Comparison of ENCODE assay signal across 28 mouse cellular contexts in genomic region chr7:24338241-24338640, GRCm38 (mm10). TPM values are rescaled to one million over a fixed set of nuclear protein-coding genes. Genes with fewer than 3 reads are reported as not detected.
DNase-seq lines count a peak whose midpoint lies in the region; ATAC-seq and TF ChIP-seq lines count a peak whose summit lies in the region.
"Had no signal": no experiment of that assay in that cellular context is flagged by ENCODE, and none has a peak within 500 bp of the region (broad histone marks: within the 10 kb centered on the region; RNA-seq: fewer than 3 reads in every experiment).

No protein-coding gene starts in this region.

- H3K9me3 ChIP-seq in forebrain, postnatal 0 days (ENCODE audit: low read length), result no peaks in the 10 kb centered on the region
- 0 out of 2 replicates have a peak, but pooled peaks cover 4% of the 10 kb centered on the region for H3K9me3 ChIP-seq in forebrain, embryonic 12.5 days
- no peaks in the 10 kb centered on the region for H3K9me3 ChIP-seq in liver, embryonic 14.5 days (ENCODE audit: control insufficient read depth, low read length)
- no peaks in the 10 kb centered on the region for H3K9me3 ChIP-seq in liver, embryonic 11.5 days (ENCODE audit: control insufficient read depth, low read length)
- H3K9me3 ChIP-seq in embryonic facial prominence, embryonic 10.5 days, result peaks cover 6% of the 10 kb centered on the region; the same call in 1 of the 2 replicates
- H3K9me3 ChIP-seq: embryonic facial prominence, embryonic 12.5 days; lung, embryonic 15.5 days had no signal

- no peak for TF ChIP-seq EP300 in liver, embryonic 14.5 days (IDR thresholded peaks at IDR 0.05; ENCODE audit: low read depth)

- WGBS in forebrain, postnatal 0 days, result 50% methylated on average over 2 of the region's 2 CpGs
- WGBS in forebrain, embryonic 12.5 days, result 52% methylated on average over 2 of the region's 2 CpGs
- 31% methylated on average over 2 of the region's 2 CpGs for WGBS in liver, embryonic 14.5 days (ENCODE audit: insufficient replicate concordance)
- 41% methylated on average over 2 of the region's 2 CpGs for WGBS in liver, embryonic 11.5 days
- 48% methylated on average over 2 of the region's 2 CpGs for WGBS in embryonic facial prominence, embryonic 10.5 days

- ATAC-seq in forebrain, postnatal 0 days, result no peak
- ATAC-seq in forebrain, embryonic 12.5 days (ENCODE audit: low FRiP score), result no peak
- no peak for ATAC-seq in liver, embryonic 14.5 days (ENCODE audit: insufficient read depth)
- ATAC-seq in liver, embryonic 11.5 days (replicated peaks; ENCODE audit: low FRiP score), result no peak
- ATAC-seq: forebrain, embryonic 16.5 days; intestine, embryonic 16.5 days had no signal

- H3K27ac ChIP-seq in forebrain, postnatal 0 days (ENCODE audit: low read depth, low read length), result no peak overlapping the region
- H3K27ac ChIP-seq in forebrain, embryonic 12.5 days, result no peak overlapping the region
- H3K27ac ChIP-seq in liver, embryonic 14.5 days, result no peak overlapping the region
- no peak overlapping the region for H3K27ac ChIP-seq in liver, embryonic 11.5 days (ENCODE audit: low read depth, low read length)
- H3K27ac ChIP-seq in embryonic facial prominence, embryonic 10.5 days (replicated peaks), result no peak overlapping the region
- H3K27ac ChIP-seq: embryonic facial prominence, embryonic 12.5 days; heart, adult 2 months; limb, embryonic 12.5 days; lung, embryonic 15.5 days had no signal

- DNase-seq in forebrain, postnatal 0 days, result no peak
- DNase-seq in liver, embryonic 14.5 days (ENCODE audit: low read depth in 3 of 3, low spot score in 3 of 3), result no peak
- no peak for DNase-seq in liver, embryonic 11.5 days (ENCODE audit: low spot score)
- DNase-seq in 3T3-L1 (ENCODE audit: low read depth, low spot score) (peak; percentile 9), R1 (ENCODE audit: low read depth, low spot score) (peak; percentile 71)
- DNase-seq in embryonic facial prominence, embryonic 10.5 days (ENCODE audit: low spot score), result no peak
- DNase-seq in embryo, embryonic 9.5 days (ENCODE audit: extremely low spot score), result no peak
- DNase-seq: adrenal gland, postnatal 10 days; cerebellum, adult 18-20 months; cerebellum, postnatal 36 days; gastrocnemius, postnatal 14 days; heart, adult 2 months; kidney, postnatal 10 days; midbrain, embryonic 14.5 days; retina, postnatal 1 day had no signal

- peak; percentile 33; the same call in 1 of the 2 replicates for TF ChIP-seq CTCF in forebrain, postnatal 0 days (IDR thresholded peaks at IDR 0.05; ENCODE audit: low read depth)
- peak; percentile 44 for TF ChIP-seq CTCF in liver, embryonic 14.5 days (IDR thresholded peaks at IDR 0.05; ENCODE audit: low read depth)

- no peak overlapping the region for H3K9ac ChIP-seq in forebrain, postnatal 0 days
- no peak overlapping the region for H3K9ac ChIP-seq in forebrain, embryonic 12.5 days
- H3K9ac ChIP-seq in liver, embryonic 14.5 days (replicated peaks), result no peak overlapping the region
- no peak overlapping the region for H3K9ac ChIP-seq in liver, embryonic 11.5 days (ENCODE audit: low read depth, low read length)
- H3K9ac ChIP-seq: embryonic facial prominence, embryonic 12.5 days; limb, embryonic 12.5 days; lung, embryonic 15.5 days had no signal

- H3K27me3 ChIP-seq in forebrain, postnatal 0 days (ENCODE audit: insufficient read depth, low read length), result peaks cover 11% of the 10 kb centered on the region
- H3K27me3 ChIP-seq in forebrain, embryonic 12.5 days, result peaks cover 16% of the 10 kb centered on the region
- H3K27me3 ChIP-seq in liver, embryonic 14.5 days (ENCODE audit: control insufficient read depth, insufficient read depth, low read length), result peaks cover 10% of the 10 kb centered on the region
- peaks cover 14% of the 10 kb centered on the region for H3K27me3 ChIP-seq in liver, embryonic 11.5 days (replicated peaks; ENCODE audit: control insufficient read depth, insufficient read depth, low read length)
- H3K27me3 ChIP-seq in embryonic facial prominence, embryonic 10.5 days (replicated peaks; ENCODE audit: low read depth, poor library complexity, severe bottlenecking), result peaks cover 17% of the 10 kb centered on the region

- H3K4me2 ChIP-seq in forebrain, postnatal 0 days (ENCODE audit: low read depth), result no peak overlapping the region
- no peak overlapping the region for H3K4me2 ChIP-seq in forebrain, embryonic 12.5 days
- no peak overlapping the region for H3K4me2 ChIP-seq in liver, embryonic 14.5 days (ENCODE audit: low read depth)
- H3K4me2 ChIP-seq in liver, embryonic 11.5 days, result no peak overlapping the region
- H3K4me2 ChIP-seq: embryonic facial prominence, embryonic 12.5 days; limb, embryonic 12.5 days; lung, embryonic 15.5 days had no signal

- H3K4me3 ChIP-seq in forebrain, postnatal 0 days (ENCODE audit: low read depth, low read length), result no peak overlapping the region
- no peak overlapping the region for H3K4me3 ChIP-seq in forebrain, embryonic 12.5 days (replicated peaks)
- no peak overlapping the region for H3K4me3 ChIP-seq in liver, embryonic 14.5 days (ENCODE audit: insufficient read depth in 1 of 2, low read depth in 2 of 2, low read length in 2 of 2)
- H3K4me3 ChIP-seq in liver, embryonic 11.5 days (ENCODE audit: low read depth, low read length), result no peak overlapping the region
- no peak overlapping the region for H3K4me3 ChIP-seq in embryonic facial prominence, embryonic 10.5 days
- H3K4me3 ChIP-seq: embryonic facial prominence, embryonic 12.5 days; heart, adult 2 months; limb, embryonic 12.5 days; lung, embryonic 15.5 days had no signal

- no peaks in the 10 kb centered on the region for H3K4me1 ChIP-seq in forebrain, postnatal 0 days (ENCODE audit: insufficient read depth)
- no peaks in the 10 kb centered on the region for H3K4me1 ChIP-seq in forebrain, embryonic 12.5 days
- H3K4me1 ChIP-seq in liver, embryonic 14.5 days (replicated peaks; ENCODE audit: control insufficient read depth in 2 of 2, insufficient read depth in 2 of 2, low read length in 1 of 2), result no peaks in the 10 kb centered on the region
- H3K4me1 ChIP-seq in liver, embryonic 11.5 days (replicated peaks; ENCODE audit: control insufficient read depth, insufficient read depth, low read length), result no peaks in the 10 kb centered on the region
- no peaks in the 10 kb centered on the region for H3K4me1 ChIP-seq in embryonic facial prominence, embryonic 10.5 days
- H3K4me1 ChIP-seq: embryonic facial prominence, embryonic 12.5 days; limb, embryonic 12.5 days; lung, embryonic 15.5 days had no signal

- H3K36me3 ChIP-seq in forebrain, postnatal 0 days (ENCODE audit: insufficient read depth), result no peaks in the 10 kb centered on the region
- H3K36me3 ChIP-seq in forebrain, embryonic 12.5 days (replicated peaks), result no peaks in the 10 kb centered on the region
- H3K36me3 ChIP-seq in liver, embryonic 14.5 days (replicated peaks; ENCODE audit: control insufficient read depth, insufficient read depth, low read depth), result no peaks in the 10 kb centered on the region
- H3K36me3 ChIP-seq in liver, embryonic 11.5 days (ENCODE audit: control insufficient read depth, insufficient read depth, low read length), result no peaks in the 10 kb centered on the region
- H3K36me3 ChIP-seq in embryonic facial prominence, embryonic 10.5 days (replicated peaks), result no peaks in the 10 kb centered on the region
- H3K36me3 ChIP-seq: embryonic facial prominence, embryonic 12.5 days; limb, embryonic 12.5 days; lung, embryonic 15.5 days had no signal

RNA-seq across cellular contexts. Expression of gene Tescl, which starts 4.5 kb away (rescaled TPM):
- not detected in 2 replicates for total RNA-seq in forebrain, postnatal 0 days (2014; rRNA removed)
- not detected in 2 replicates for polyA plus RNA-seq in forebrain, postnatal 0 days (2015; fragmentation: Nextera tagmentation; extraction: Ambion mirVana)
- polyA plus RNA-seq in forebrain, embryonic 12.5 days (2016; fragmentation: Nextera tagmentation; extraction: Ambion mirVana), result not detected in 2 replicates
- polyA plus RNA-seq in liver, embryonic 14.5 days (2012; rRNA removed), result 0.11 TPM in 1 of 2 replicates, not detected in the other
- polyA plus RNA-seq in liver, embryonic 14.5 days (2014; fragmentation: Nextera tagmentation; extraction: Ambion mirVana), result not detected in 2 replicates
- polyA plus RNA-seq in liver, embryonic 11.5 days (2014; fragmentation: Nextera tagmentation; extraction: Ambion mirVana), result 0.22 TPM in 1 of 2 replicates, not detected in the other
- polyA plus RNA-seq in embryonic facial prominence, embryonic 10.5 days (2016; fragmentation: Nextera tagmentation; extraction: Ambion mirVana), result 0.17 TPM in 1 of 2 replicates, not detected in the other
- total RNA-seq: gastrocnemius, postnatal 14 days; heart, adult 2 months; layer of hippocampus, adult 8-10 months; left cerebral cortex, adult 8-10 months; megakaryocyte progenitor cell, adult 5-6 weeks; neutrophil, adult 5-6 weeks had no signal
- polyA plus RNA-seq: forebrain, embryonic 16.5 days; hindbrain, embryonic 11.5 days; intestine, embryonic 16.5 days; lung, embryonic 15.5 days; midbrain, embryonic 14.5 days had no signal

RNA-seq across cellular contexts. Expression of gene Lypd5, which starts 10.8 kb away (rescaled TPM):
- total RNA-seq in forebrain, postnatal 0 days (2014; rRNA removed), result not detected in 2 replicates
- not detected in 2 replicates for polyA plus RNA-seq in forebrain, postnatal 0 days (2015; fragmentation: Nextera tagmentation; extraction: Ambion mirVana)
- not detected in 2 replicates for polyA plus RNA-seq in forebrain, embryonic 12.5 days (2016; fragmentation: Nextera tagmentation; extraction: Ambion mirVana)
- not detected in 2 replicates for polyA plus RNA-seq in liver, embryonic 14.5 days (2012; rRNA removed)
- not detected in 2 replicates for polyA plus RNA-seq in liver, embryonic 14.5 days (2014; fragmentation: Nextera tagmentation; extraction: Ambion mirVana)
- polyA plus RNA-seq in liver, embryonic 11.5 days (2014; fragmentation: Nextera tagmentation; extraction: Ambion mirVana), result not detected in 2 replicates
- polyA plus RNA-seq in embryonic facial prominence, embryonic 10.5 days (2016; fragmentation: Nextera tagmentation; extraction: Ambion mirVana), result not detected in 2 replicates
- total RNA-seq: adrenal gland, postnatal 10 days; ES-E14; gastrocnemius, postnatal 14 days; heart, adult 2 months; layer of hippocampus, adult 8-10 months; left cerebral cortex, adult 8-10 months; megakaryocyte progenitor cell, adult 5-6 weeks; neutrophil, adult 5-6 weeks had no signal
- polyA plus RNA-seq: embryonic facial prominence, embryonic 12.5 days; forebrain, embryonic 16.5 days; heart, adult 2 months; heart, embryonic 16.5 days; hindbrain, embryonic 11.5 days; intestine, embryonic 16.5 days; limb, embryonic 12.5 days; lung, embryonic 15.5 days; midbrain, embryonic 14.5 days had no signal

RNA-seq across cellular contexts. Expression of gene Zfp94, which starts 21.8 kb away (rescaled TPM):
- 15.8 and 16.9 TPM in 2 replicates for total RNA-seq in forebrain, postnatal 0 days (2014; rRNA removed)
- 19.3 and 21.2 TPM in 2 replicates for polyA plus RNA-seq in forebrain, postnatal 0 days (2015; fragmentation: Nextera tagmentation; extraction: Ambion mirVana)
- 17.8 and 19.0 TPM in 2 replicates for polyA plus RNA-seq in forebrain, embryonic 12.5 days (2016; fragmentation: Nextera tagmentation; extraction: Ambion mirVana)
- polyA plus RNA-seq in liver, embryonic 14.5 days (2012; rRNA removed), result 1.5 and 1.8 TPM in 2 replicates
- 1.4 TPM in 2 replicates for polyA plus RNA-seq in liver, embryonic 14.5 days (2014; fragmentation: Nextera tagmentation; extraction: Ambion mirVana)
- polyA plus RNA-seq in liver, embryonic 11.5 days (2014; fragmentation: Nextera tagmentation; extraction: Ambion mirVana), result 5.6 and 5.8 TPM in 2 replicates
- polyA plus RNA-seq in embryonic facial prominence, embryonic 10.5 days (2016; fragmentation: Nextera tagmentation; extraction: Ambion mirVana), result 13.8 and 13.9 TPM in 2 replicates

RNA-seq across cellular contexts. Expression of gene Kcnn4, which starts 31.8 kb away (rescaled TPM):
- 1.2 and 1.5 TPM in 2 replicates for total RNA-seq in forebrain, postnatal 0 days (2014; rRNA removed)
- 0.88 and 1.1 TPM in 2 replicates for polyA plus RNA-seq in forebrain, postnatal 0 days (2015; fragmentation: Nextera tagmentation; extraction: Ambion mirVana)
- 1.1 and 1.4 TPM in 2 replicates for polyA plus RNA-seq in forebrain, embryonic 12.5 days (2016; fragmentation: Nextera tagmentation; extraction: Ambion mirVana)
- 112 and 113 TPM in 2 replicates for polyA plus RNA-seq in liver, embryonic 14.5 days (2012; rRNA removed)
- polyA plus RNA-seq in liver, embryonic 14.5 days (2014; fragmentation: Nextera tagmentation; extraction: Ambion mirVana), result 90.2 and 112 TPM in 2 replicates
- 119 and 123 TPM in 2 replicates for polyA plus RNA-seq in liver, embryonic 11.5 days (2014; fragmentation: Nextera tagmentation; extraction: Ambion mirVana)
- 3.0 and 3.5 TPM in 2 replicates for polyA plus RNA-seq in embryonic facial prominence, embryonic 10.5 days (2016; fragmentation: Nextera tagmentation; extraction: Ambion mirVana)

RNA-seq across cellular contexts. Expression of gene Zfp61, which starts 37.2 kb away (rescaled TPM):
- total RNA-seq in forebrain, postnatal 0 days (2014; rRNA removed), result 32.9 and 34.8 TPM in 2 replicates
- polyA plus RNA-seq in forebrain, postnatal 0 days (2015; fragmentation: Nextera tagmentation; extraction: Ambion mirVana), result 24.5 and 30.8 TPM in 2 replicates
- 44.5 and 44.8 TPM in 2 replicates for polyA plus RNA-seq in forebrain, embryonic 12.5 days (2016; fragmentation: Nextera tagmentation; extraction: Ambion mirVana)
- polyA plus RNA-seq in liver, embryonic 14.5 days (2012; rRNA removed), result 2.3 and 2.6 TPM in 2 replicates
- 1.6 and 2.1 TPM in 2 replicates for polyA plus RNA-seq in liver, embryonic 14.5 days (2014; fragmentation: Nextera tagmentation; extraction: Ambion mirVana)
- polyA plus RNA-seq in liver, embryonic 11.5 days (2014; fragmentation: Nextera tagmentation; extraction: Ambion mirVana), result 10.8 and 13.2 TPM in 2 replicates
- polyA plus RNA-seq in embryonic facial prominence, embryonic 10.5 days (2016; fragmentation: Nextera tagmentation; extraction: Ambion mirVana), result 46.4 and 47.7 TPM in 2 replicates

Comparison
In these comparisons a context has a peak if more than half of its experiments do, and no peak if none do; other contexts are left out.
1. DNase-seq: peak in 3T3-L1 (single experiment) and R1 (single experiment); none in forebrain, postnatal 0 days (single experiment), liver, embryonic 14.5 days (0 of 3), liver, embryonic 11.5 days (single experiment), embryonic facial prominence, embryonic 10.5 days (single experiment) and embryo, embryonic 9.5 days (single experiment).